In genomic region chr6:147121320-147121719, GRCm38 (mm10) we compare ENCODE assay signal across 18 mouse cellular contexts. TPM values are rescaled to one million over a fixed set of nuclear protein-coding genes. Genes with fewer than 3 reads are reported as not detected.
A peak's percentile ranks its signal among the peaks of the same experiment; 100 is the strongest.
DNase-seq lines count a peak whose midpoint lies in the region; ATAC-seq and TF ChIP-seq lines count a peak whose summit lies in the region.
"Had no signal": no experiment of that assay in that cellular context is flagged by ENCODE, and none has a peak within 500 bp of the region (broad histone marks: within the 10 kb centered on the region; RNA-seq: fewer than 3 reads in every experiment).

No protein-coding gene starts in this region.

- no peak for TF ChIP-seq POLR2A in CH12.LX (IDR thresholded peaks at IDR 0.05; ENCODE audit: low read depth, low read length)

- no peaks in the 10 kb centered on the region for H3K9me3 ChIP-seq in heart, embryonic 16.5 days (replicated peaks; ENCODE audit: control insufficient read depth, low read length)
- no peaks in the 10 kb centered on the region for H3K9me3 ChIP-seq in lung, postnatal 0 days (ENCODE audit: low read length)
- no peaks in the 10 kb centered on the region for H3K9me3 ChIP-seq in CH12.LX (replicated peaks; ENCODE audit: low read length)
- H3K9me3 ChIP-seq: embryonic facial prominence, embryonic 10.5 days had no signal

- dilution Hi-C loops in CH12.LX (cut with MboI; ENCODE audit: extremely low pct_ligation_motif_present, extremely low pct_unique_long_range_greater_than_20kb, low sequenced_read_pairs): no loop called here

- H3K79me2 ChIP-seq in CH12.LX (replicated peaks; ENCODE audit: control insufficient read depth, extremely low read depth, insufficient read depth, poor library complexity, severe bottlenecking): no peaks in the 10 kb centered on the region

- no peak for DNase-seq in heart, adult 8-10 months (ENCODE audit: low spot score)
- peak; percentile 27 for DNase-seq in lung, postnatal 0 days (ENCODE audit: low spot score)
- no peak for DNase-seq in lung, postnatal 25 days (ENCODE audit: low spot score)
- no peak for DNase-seq in CH12.LX (ENCODE audit: extremely low read depth)
- DNase-seq in heart, postnatal 10 days: peak; percentile 34
- DNase-seq: adrenal gland, postnatal 36 days; cerebellum, adult 18-20 months; liver, postnatal 0 days; lung, postnatal 4 days; thymus, postnatal 25 days had no signal

- H3K9ac ChIP-seq in heart, embryonic 16.5 days (ENCODE audit: low read length): no peak overlapping the region
- no peak overlapping the region for H3K9ac ChIP-seq in lung, postnatal 0 days (replicated peaks; ENCODE audit: low read depth)
- 0 out of 2 replicates have a peak overlapping the region, but pooled peaks have one; percentile 49 for H3K9ac ChIP-seq in CH12.LX (ENCODE audit: insufficient read depth, low read depth)
- H3K9ac ChIP-seq: hindbrain, embryonic 14.5 days; liver, postnatal 0 days had no signal

- TF ChIP-seq CTCF in lung, postnatal 0 days (IDR thresholded peaks at IDR 0.05): no peak
- TF ChIP-seq CTCF in CH12.LX (conservative IDR thresholded peaks at IDR 0.05 in 1 of 2, IDR thresholded peaks at IDR 0.05 in 1 of 2; ENCODE audit: low read depth in 2 of 2, low read length in 2 of 2): no peak

- no peak overlapping the region for H3K27ac ChIP-seq in heart, embryonic 16.5 days (ENCODE audit: low read length)
- H3K27ac ChIP-seq in lung, postnatal 0 days (ENCODE audit: low read length): no peak overlapping the region
- no peak overlapping the region; the same call in 1 of the 2 replicates for H3K27ac ChIP-seq in CH12.LX (ENCODE audit: insufficient read depth, low read depth)
- H3K27ac ChIP-seq: embryonic facial prominence, embryonic 10.5 days; hindbrain, embryonic 14.5 days had no signal

- in situ Hi-C loops in CH12.LX (cut with MboI; ENCODE audit: low pct_ligation_motif_present, low pct_unique_long_range_greater_than_20kb, low sequenced_read_pairs): no loop called here

- H3K36me3 ChIP-seq in heart, embryonic 16.5 days (ENCODE audit: control insufficient read depth, insufficient read depth): no peaks in the 10 kb centered on the region
- H3K36me3 ChIP-seq in lung, postnatal 0 days (ENCODE audit: insufficient read depth, low read length): no peaks in the 10 kb centered on the region
- H3K36me3 ChIP-seq in CH12.LX (replicated peaks in 1 of 2; ENCODE audit: control insufficient read depth in 1 of 2, insufficient read depth in 1 of 2, low read length in 1 of 2): no peaks in the 10 kb centered on the region
- H3K36me3 ChIP-seq: embryonic facial prominence, embryonic 10.5 days had no signal

- TF ChIP-seq EP300 in lung, postnatal 0 days (IDR thresholded peaks at IDR 0.05): no peak
- TF ChIP-seq EP300 in CH12.LX (IDR thresholded peaks at IDR 0.05; ENCODE audit: low read length): no peak

- ATAC-seq in heart, embryonic 16.5 days (replicated peaks; ENCODE audit: extremely low read depth, insufficient read depth, low FRiP score): peak; percentile 37; the same call in 1 of the 2 replicates
- ATAC-seq in lung, postnatal 0 days: peak; percentile 69
- ATAC-seq in CD4-positive, CD25-positive, alpha-beta regulatory T cell, adult 4 months: no peak
- ATAC-seq: liver, postnatal 0 days had no signal

- WGBS in heart, embryonic 16.5 days: 17% methylated on average over 6 of the region's 6 CpGs
- WGBS in lung, postnatal 0 days: 38% methylated on average over 6 of the region's 6 CpGs

- no peaks in the 10 kb centered on the region for H3K27me3 ChIP-seq in heart, embryonic 16.5 days (ENCODE audit: control insufficient read depth, insufficient read depth, low read length)
- no peaks in the 10 kb centered on the region for H3K27me3 ChIP-seq in lung, postnatal 0 days (replicated peaks; ENCODE audit: insufficient read depth, low read length)
- H3K27me3 ChIP-seq in CH12.LX (replicated peaks): no peaks in the 10 kb centered on the region

- no peaks in the 10 kb centered on the region for H3K4me1 ChIP-seq in heart, embryonic 16.5 days (ENCODE audit: control insufficient read depth, insufficient read depth, low read length)
- H3K4me1 ChIP-seq in lung, postnatal 0 days (ENCODE audit: insufficient read depth, low read depth, low read length): no peaks in the 10 kb centered on the region
- peaks cover 41 to 56% of the 10 kb centered on the region in 2 experiments for H3K4me1 ChIP-seq in CH12.LX (ENCODE audit: control insufficient read depth in 1 of 2, insufficient read depth in 2 of 2)

- no peak for TF ChIP-seq RAD21 in CH12.LX (IDR thresholded peaks at IDR 0.05; ENCODE audit: low read depth, low read length)

- no peak overlapping the region for H3K4me2 ChIP-seq in heart, embryonic 16.5 days (ENCODE audit: low read depth, low read length)
- H3K4me2 ChIP-seq in lung, postnatal 0 days (replicated peaks; ENCODE audit: low read depth, low read length): no peak overlapping the region
- H3K4me2 ChIP-seq in CH12.LX (ENCODE audit: insufficient read depth, low read depth, poor library complexity, severe bottlenecking): no peak overlapping the region
- H3K4me2 ChIP-seq: hindbrain, embryonic 14.5 days; midbrain, embryonic 11.5 days had no signal

- H3K4me3 ChIP-seq in heart, embryonic 16.5 days (ENCODE audit: low read length): no peak overlapping the region
- no peak overlapping the region for H3K4me3 ChIP-seq in lung, postnatal 0 days (ENCODE audit: low read depth, low read length)
- no peak overlapping the region for H3K4me3 ChIP-seq in CH12.LX (replicated peaks in 1 of 3; ENCODE audit: low read depth in 2 of 3, low read length in 2 of 3, poor library complexity in 1 of 3)
- H3K4me3 ChIP-seq: embryonic facial prominence, embryonic 10.5 days had no signal

- intact Hi-C loops in heart, postnatal 10 days (cut with DNase I): no loop called here

TF ChIP-seq in CH12.LX, 34 proteins besides CTCF, POLR2A, EP300 and RAD21:
- TF ChIP-seq ZNF384 (IDR thresholded peaks at IDR 0.05; ENCODE audit: low read depth, low read length): no peak
- no peak for TF ChIP-seq HCFC1 (IDR thresholded peaks at IDR 0.05; ENCODE audit: low read depth, low read length)
- no peak for TF ChIP-seq POLR2AphosphoS2 (IDR thresholded peaks at IDR 0.05; ENCODE audit: low read depth, low read length)
- no peak for TF ChIP-seq JUN (IDR thresholded peaks at IDR 0.05; ENCODE audit: insufficient read depth, low read depth, low read length)
- TF ChIP-seq USF2 (conservative IDR thresholded peaks at IDR 0.05; ENCODE audit: low read depth, low read length): no peak
- TF ChIP-seq USF1 (IDR thresholded peaks at IDR 0.05; ENCODE audit: low read depth, low read length): no peak
- no peak for TF ChIP-seq CHD1 (IDR thresholded peaks at IDR 0.05; ENCODE audit: low read depth, low read length)
- no peak for TF ChIP-seq MEF2A (IDR thresholded peaks at IDR 0.05; ENCODE audit: borderline replicate concordance, low read depth, low read length)
- TF ChIP-seq NELFE (IDR thresholded peaks at IDR 0.05; ENCODE audit: low read depth, low read length): no peak
- no peak for TF ChIP-seq PAX5 (IDR thresholded peaks at IDR 0.05; ENCODE audit: low read length)
- no peak for TF ChIP-seq MAFK (IDR thresholded peaks at IDR 0.05; ENCODE audit: insufficient replicate concordance, low read length)
- no peak for TF ChIP-seq BHLHE40 (IDR thresholded peaks at IDR 0.05; ENCODE audit: low read depth, low read length)
- no peak for TF ChIP-seq ZC3H11A (IDR thresholded peaks at IDR 0.05; ENCODE audit: low read depth, low read length)
- no peak for TF ChIP-seq MXI1 (IDR thresholded peaks at IDR 0.05; ENCODE audit: low read depth, low read length)
- no peak for TF ChIP-seq IRF4 (IDR thresholded peaks at IDR 0.05; ENCODE audit: low read depth, low read length)
- TF ChIP-seq TBP (conservative IDR thresholded peaks at IDR 0.05; ENCODE audit: low read depth, low read length): no peak
- no peak for TF ChIP-seq KAT2A (IDR thresholded peaks at IDR 0.05; ENCODE audit: insufficient replicate concordance, low read length)

RNA-seq across cellular contexts. Expression of gene Klhl42, which starts 30.1 kb away (rescaled TPM):
- polyA plus RNA-seq in heart, embryonic 16.5 days (2015; fragmentation: Nextera tagmentation; extraction: Ambion mirVana): 3.8 and 4.3 TPM in 2 replicates
- total RNA-seq in heart, adult 8-10 months (2022): 1 to 10 TPM; 4.4 to 5.1 (median 4.9) TPM
- 3.9 and 4.4 TPM in 2 replicates for polyA plus RNA-seq in lung, postnatal 0 days (2015; fragmentation: Nextera tagmentation; extraction: Ambion mirVana)
- total RNA-seq in CH12.LX (2012; rRNA removed) (7.4 and 8.0 TPM in 2 replicates), CH12.LX (2014; rRNA removed) (3.6 and 4.5 TPM in 2 replicates)
- 2.5 and 2.7 TPM in 2 replicates for polyA plus RNA-seq in CH12.LX (2012; ENCODE audit: insufficient read length, low read depth)
- total RNA-seq in heart, postnatal 10 days (2021): 1 to 10 TPM; 8.5 to 9.5 TPM
- 1 to 10 TPM; 4.2 to 4.6 TPM for polyA plus RNA-seq in CD4-positive, CD25-positive, alpha-beta regulatory T cell, adult 4 months (2017; shearing (Covaris generic))

RNA-seq across cellular contexts. Expression of gene Mansc4, which starts 34.5 kb away (rescaled TPM):
- polyA plus RNA-seq in heart, embryonic 16.5 days (2015; fragmentation: Nextera tagmentation; extraction: Ambion mirVana): 1.1 and 1.2 TPM in 2 replicates
- total RNA-seq in heart, adult 8-10 months (2022): not detected
- polyA plus RNA-seq in lung, postnatal 0 days (2015; fragmentation: Nextera tagmentation; extraction: Ambion mirVana): 3.4 and 3.6 TPM in 2 replicates
- not detected in 2 replicates for total RNA-seq in CH12.LX (2012; rRNA removed)
- not detected in 2 replicates for total RNA-seq in CH12.LX (2014; rRNA removed)
- polyA plus RNA-seq in CH12.LX (2012; ENCODE audit: insufficient read length, low read depth): 0.20 TPM in 1 of 2 replicates, not detected in the other
- total RNA-seq in heart, postnatal 10 days (2021): not detected
- 1 to 10 TPM; 1.4 to 1.6 TPM for polyA plus RNA-seq in CD4-positive, CD25-positive, alpha-beta regulatory T cell, adult 4 months (2017; shearing (Covaris generic))
- total RNA-seq: common myeloid progenitor, adult 5-6 weeks; heart, adult 18-20 months; MEL had no signal
- polyA plus RNA-seq: liver, postnatal 0 days had no signal

Comparison
In these comparisons a context has a peak if more than half of its experiments do, and no peak if none do; other contexts are left out.
1. DNase-seq: peak in lung, postnatal 0 days (single experiment) and heart, postnatal 10 days (2 of 2); none in heart, adult 8-10 months (single experiment), lung, postnatal 25 days (single experiment) and CH12.LX (single experiment).